Mouse (Mus musculus) CH12.LX (cell line): ENCODE measurements at regions not wholly inside any gene's neighbourhood (a gene's known extent, or its start where the extent isn't known, plus 50 kb on each side); places are given as distances from the start of the nearest gene placed in this dataset.

ENCODE experiments used
- DNase-seq: peaks from one replicate; pipeline ENCODE4 v3.0.0-alpha.2; 2013; ENCODE audit errors: extremely low read depth
- H3K27ac ChIP-seq: 2 replicates; pipeline ENCODE4 v1.5.1; 2012; ENCODE audit warnings: low read depth, mild to moderate bottlenecking, control low read depth, moderate library complexity; ENCODE audit not compliant: insufficient read depth
- H3K27me3 ChIP-seq: replicated peaks from 2 replicates; pipeline ENCODE3; 2012; ENCODE audit warnings: inconsistent platforms
- H3K36me3 ChIP-seq, 2 experiments: replicated peaks in 1 of 2; 2 replicates each; pipeline versions ENCODE3 to v1.6.1; 2012; ENCODE audit warnings: inconsistent platforms in 1 of 2, low read length in 1 of 2, mild to moderate bottlenecking in 1 of 2, mixed read lengths in 1 of 2, moderate library complexity in 1 of 2; ENCODE audit not compliant: control insufficient read depth in 1 of 2, insufficient read depth in 1 of 2
- H3K4me1 ChIP-seq, 2 experiments: 2 replicates each; pipeline ENCODE4 v1.6.1; 2012; ENCODE audit warnings: inconsistent platforms in 1 of 2, moderate library complexity in 1 of 2; ENCODE audit not compliant: insufficient read depth in 2 of 2, control insufficient read depth in 1 of 2
- H3K4me2 ChIP-seq: 2 replicates; pipeline ENCODE4 v1.6.1; 2012; ENCODE audit warnings: low read depth, mild to moderate bottlenecking, control low read depth; ENCODE audit not compliant: poor library complexity, insufficient read depth, severe bottlenecking
- H3K4me3 ChIP-seq, 3 experiments: fragments of 150-350 bp in 1 of 3; sonication (generic) in 1 of 3; replicated peaks in 1 of 3; 2 replicates each; pipeline versions ENCODE3 to v1.5.1; 2011 to 2012; ENCODE audit warnings: low read depth in 2 of 3, low read length in 2 of 3, mild to moderate bottlenecking in 2 of 3, moderate library complexity in 2 of 3, control low read depth in 1 of 3, improper control_type of control experiment in 1 of 3, inconsistent platforms in 1 of 3, mixed read lengths in 1 of 3; ENCODE audit not compliant: poor library complexity in 1 of 3
- H3K79me2 ChIP-seq: replicated peaks from 2 replicates; pipeline ENCODE4 v1.6.1; 2012; ENCODE audit warnings: mild to moderate bottlenecking, moderate library complexity; ENCODE audit not compliant: control insufficient read depth, poor library complexity, insufficient read depth, severe bottlenecking; ENCODE audit errors: extremely low read depth
- H3K9ac ChIP-seq: 2 replicates; pipeline ENCODE4 v1.6.1; 2012; ENCODE audit warnings: low read depth, mild to moderate bottlenecking, control low read depth, moderate library complexity; ENCODE audit not compliant: insufficient read depth
- H3K9me3 ChIP-seq: replicated peaks from 2 replicates; pipeline ENCODE3; 2012; ENCODE audit warnings: low read length, inconsistent platforms, mixed read lengths
- E2F4 ChIP-seq: IDR thresholded peaks from 2 replicates; pipeline ENCODE4 v1.6.1; 2011; ENCODE audit warnings: low read depth, low read length, improper control_type of control experiment; ENCODE audit not compliant: insufficient replicate concordance
- ELF1 ChIP-seq: IDR thresholded peaks from 2 replicates; pipeline ENCODE4 v1.6.1; 2014; ENCODE audit warnings: low read depth, mild to moderate bottlenecking, inconsistent platforms, low read length, improper control_type of control experiment
- EP300 ChIP-seq: IDR thresholded peaks from 2 replicates; pipeline ENCODE4 v1.6.1; 2011; ENCODE audit warnings: low read length, improper control_type of control experiment
- ETS1 ChIP-seq: conservative IDR thresholded peaks from 2 replicates; pipeline ENCODE4 v1.6.1; 2012; ENCODE audit warnings: low read depth, mild to moderate bottlenecking, inconsistent platforms, low read length, improper control_type of control experiment, moderate library complexity
- GABPA ChIP-seq: IDR thresholded peaks from 2 replicates; pipeline ENCODE4 v1.6.1; 2012; ENCODE audit warnings: low read depth, low read length, improper control_type of control experiment, inconsistent platforms; ENCODE audit not compliant: insufficient replicate concordance
- HCFC1 ChIP-seq: IDR thresholded peaks from 2 replicates; pipeline ENCODE4 v1.6.1; 2012; ENCODE audit warnings: low read depth, mild to moderate bottlenecking, inconsistent platforms, low read length, improper control_type of control experiment
- JUN ChIP-seq: IDR thresholded peaks from 2 replicates; pipeline ENCODE4 v1.6.1; 2011; ENCODE audit warnings: low read depth, mild to moderate bottlenecking, low read length, improper control_type of control experiment, moderate library complexity; ENCODE audit not compliant: insufficient read depth
- KAT2A ChIP-seq: IDR thresholded peaks from 2 replicates; pipeline ENCODE4 v1.6.1; 2012; ENCODE audit warnings: low read length, improper control_type of control experiment, inconsistent platforms; ENCODE audit not compliant: insufficient replicate concordance
- MAFK ChIP-seq: IDR thresholded peaks from 2 replicates; pipeline ENCODE4 v1.6.1; 2011; ENCODE audit warnings: low read length, improper control_type of control experiment; ENCODE audit not compliant: insufficient replicate concordance
- MAZ ChIP-seq: IDR thresholded peaks from 2 replicates; pipeline ENCODE4 v1.6.1; 2012; ENCODE audit warnings: low read depth, mild to moderate bottlenecking, inconsistent platforms, low read length, improper control_type of control experiment, moderate library complexity
- MEF2A ChIP-seq: IDR thresholded peaks from 2 replicates; pipeline ENCODE4 v1.6.1; 2014; ENCODE audit warnings: low read depth, mild to moderate bottlenecking, inconsistent platforms, low read length, improper control_type of control experiment, borderline replicate concordance
- MXI1 ChIP-seq: IDR thresholded peaks from 2 replicates; pipeline ENCODE4 v1.6.1; 2011; ENCODE audit warnings: mild to moderate bottlenecking, low read depth, low read length, improper control_type of control experiment
- MYC ChIP-seq: IDR thresholded peaks from 2 replicates; pipeline ENCODE4 v1.6.1; 2011; ENCODE audit warnings: low read depth, mild to moderate bottlenecking, improper control_type of control experiment, low read length
- NRF1 ChIP-seq: IDR thresholded peaks from 2 replicates; pipeline ENCODE4 v1.6.1; 2014; ENCODE audit warnings: low read depth, mild to moderate bottlenecking, inconsistent platforms, low read length, improper control_type of control experiment, moderate library complexity
- POLR2A ChIP-seq: IDR thresholded peaks from 2 replicates; pipeline ENCODE4 v1.6.1; 2011; ENCODE audit warnings: low read depth, mild to moderate bottlenecking, improper control_type of control experiment, low read length
- RAD21 ChIP-seq: IDR thresholded peaks from 2 replicates; pipeline ENCODE4 v1.6.1; 2011; ENCODE audit warnings: low read depth, mild to moderate bottlenecking, low read length, improper control_type of control experiment, moderate library complexity
- SMC3 ChIP-seq: IDR thresholded peaks from 2 replicates; pipeline ENCODE4 v1.6.1; 2011; ENCODE audit warnings: low read depth, low read length, improper control_type of control experiment
- TBP ChIP-seq: conservative IDR thresholded peaks from 2 replicates; pipeline ENCODE4 v1.6.1; 2011; ENCODE audit warnings: low read depth, low read length, improper control_type of control experiment
- TCF12 ChIP-seq: IDR thresholded peaks from 2 replicates; pipeline ENCODE4 v1.6.1; 2014; ENCODE audit warnings: low read depth, mild to moderate bottlenecking, inconsistent platforms, low read length, improper control_type of control experiment
- UBTF ChIP-seq: IDR thresholded peaks from 2 replicates; pipeline ENCODE4 v1.6.1; 2012; ENCODE audit warnings: low read depth, mild to moderate bottlenecking, inconsistent platforms, low read length, improper control_type of control experiment, moderate library complexity
- USF2 ChIP-seq: conservative IDR thresholded peaks from 2 replicates; pipeline ENCODE4 v1.6.1; 2011; ENCODE audit warnings: low read depth, low read length, improper control_type of control experiment
- ZKSCAN1 ChIP-seq: IDR thresholded peaks from 2 replicates; pipeline ENCODE4 v1.6.1; 2012; ENCODE audit warnings: low read depth, inconsistent platforms, low read length, improper control_type of control experiment, borderline replicate concordance
- ZMIZ1 ChIP-seq: IDR thresholded peaks from 2 replicates; pipeline ENCODE4 v1.6.1; 2012; ENCODE audit warnings: low read depth, mild to moderate bottlenecking, inconsistent platforms, low read length, improper control_type of control experiment
- dilution Hi-C: fragments of 300-500 bp; cut with MboI; formaldehyde crosslinking; loops from 2 replicates; pipeline ENCODE4 v1.14.3; 2020; ENCODE audit warnings: low sequenced_read_pairs; ENCODE audit not compliant: extremely low pct_unique_long_range_greater_than_20kb, extremely low pct_ligation_motif_present
- in situ Hi-C: fragments of 300-500 bp; cut with MboI; formaldehyde crosslinking; loops from 3 replicates; pipeline ENCODE4 v1.14.3; 2019; ENCODE audit warnings: low sequenced_read_pairs, low pct_ligation_motif_present, low pct_unique_long_range_greater_than_20kb, mixed read lengths

DNA sequence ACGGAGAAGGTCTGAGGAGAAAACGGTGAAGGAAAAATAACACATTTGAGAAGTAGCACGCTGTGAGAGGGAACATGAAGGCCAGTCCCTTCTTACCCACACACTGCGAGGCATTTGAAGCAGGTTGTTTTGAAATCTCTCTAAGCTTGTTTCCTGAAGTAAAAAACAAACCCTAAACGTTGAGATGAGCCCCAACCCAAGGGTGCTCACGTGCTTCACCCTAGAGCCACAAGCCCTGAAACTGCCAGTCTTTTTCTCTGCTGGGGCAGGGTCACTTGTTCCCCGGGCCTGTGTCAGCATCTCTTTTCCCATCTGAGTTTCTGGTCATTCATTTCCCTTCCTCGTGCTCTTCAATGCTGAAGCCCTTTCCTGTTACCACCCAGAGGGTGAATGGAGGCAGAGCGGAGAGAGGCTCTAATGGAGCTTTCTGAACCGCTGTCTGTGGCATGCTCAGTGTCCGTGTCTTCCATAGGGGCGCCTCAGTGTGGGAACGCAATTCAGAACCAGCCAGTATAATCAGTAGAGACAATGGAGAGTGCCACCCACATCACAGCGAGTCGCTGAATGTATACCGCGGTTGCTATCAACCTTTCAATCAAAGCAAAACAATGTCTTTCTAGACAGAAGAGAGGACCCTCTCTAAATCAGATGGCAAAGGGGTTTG is 375.0 kb upstream of the Gm10131 start:
- dilution Hi-C loops, result no loop called here
- Histone ChIP-seq H3K27ac (no peak overlapping the region), H3K4me1 (0 out of 4 replicates have a peak, but pooled peaks cover 0 to 3% of the 10 kb centered on the region in 2 experiments), H3K27me3 (no peaks in the 10 kb centered on the region), H3K79me2 (no peaks in the 10 kb centered on the region), H3K4me3 (no peak overlapping the region), H3K9ac (no peak overlapping the region), H3K9me3 (no peaks in the 10 kb centered on the region), H3K36me3 (no peaks in the 10 kb centered on the region), H3K4me2 (no peak overlapping the region)
- in situ Hi-C loops, result loop anchor here (10.0 kb wide), 1 partner anchor 312 kb away; no protein-coding TSS in a partner anchor
- no peak for DNase-seq
- no peak for TF ChIP-seq KAT2A
- TF ChIP-seq ZKSCAN1, result no peak
- TF ChIP-seq MAFK, result no peak
- no peak for TF ChIP-seq EP300
- no peak for TF ChIP-seq GABPA
- no peak for TF ChIP-seq MAZ
- TF ChIP-seq USF2, result no peak
- no peak for TF ChIP-seq ELF1

DNA sequence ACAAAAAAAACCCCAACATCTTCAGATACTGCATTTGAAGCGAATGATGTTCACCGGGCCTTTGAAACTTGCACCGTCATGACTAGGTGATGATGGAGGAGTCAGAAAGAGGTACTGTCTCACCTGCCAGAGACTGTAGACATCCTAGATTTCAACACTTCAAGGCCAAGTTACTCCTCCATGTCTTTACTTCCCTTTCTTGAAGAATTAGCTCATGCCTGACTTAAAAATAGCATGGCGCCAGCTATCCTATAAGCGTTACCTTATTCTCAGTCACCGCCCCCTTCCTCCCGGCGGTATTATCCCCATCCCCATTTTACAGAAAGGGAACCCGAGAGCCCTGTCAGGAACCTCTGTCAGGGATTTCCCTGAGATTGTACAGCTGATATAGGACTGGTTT is 374.4 kb upstream of the Gm10131 start:
- no peak overlapping the region for H3K4me2 ChIP-seq
- TF ChIP-seq MYC (no peak), ZMIZ1 (no peak), ETS1 (no peak)
- TF ChIP-seq, all 38 proteins: peak for 0
- H3K9ac ChIP-seq, result no peak overlapping the region

DNA sequence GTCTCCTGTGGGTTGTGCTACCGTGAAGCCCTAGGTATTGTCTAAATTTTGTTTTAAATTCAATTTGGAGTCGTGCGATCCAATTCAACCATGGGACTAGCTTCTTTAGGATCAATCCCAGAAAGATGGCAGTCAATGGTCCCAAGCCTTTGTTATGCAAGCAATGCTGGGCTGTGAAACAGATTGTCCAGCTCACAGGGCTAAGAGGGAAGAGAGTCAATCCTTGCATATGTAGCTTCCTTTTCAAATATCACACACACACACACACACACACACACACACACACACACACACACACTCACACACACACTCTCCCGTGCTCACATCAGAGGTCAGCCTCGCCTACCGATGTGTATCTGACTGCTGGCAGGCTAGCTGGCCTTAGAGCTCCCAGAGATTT is 373.8 kb upstream of the Gm10131 start:
- no peaks in the 10 kb centered on the region for H3K79me2 ChIP-seq
- 0 out of 4 replicates have a peak, but pooled peaks cover 0 to 3% of the 10 kb centered on the region in 2 experiments for H3K4me1 ChIP-seq
- no peaks in the 10 kb centered on the region for H3K27me3 ChIP-seq
- H3K9ac ChIP-seq, result no peak overlapping the region
- in situ Hi-C loops, result loop anchor here (10.0 kb wide), 1 partner anchor 311 kb away; no protein-coding TSS in a partner anchor
- H3K36me3 ChIP-seq, result no peaks in the 10 kb centered on the region
- H3K4me2 ChIP-seq, result no peak overlapping the region
- H3K9me3 ChIP-seq, result no peaks in the 10 kb centered on the region
- DNase-seq, result no peak
- dilution Hi-C loops, result no loop called here
- H3K27ac ChIP-seq, result no peak overlapping the region
- no peak overlapping the region for H3K4me3 ChIP-seq
- TF ChIP-seq E2F4, result no peak
- no peak for TF ChIP-seq MAFK
- no peak for TF ChIP-seq ETS1
- no peak for TF ChIP-seq MXI1
- no peak for TF ChIP-seq ZKSCAN1
- TF ChIP-seq TCF12, result no peak
- TF ChIP-seq POLR2A, result no peak
- TF ChIP-seq UBTF, result no peak
- TF ChIP-seq RAD21, result no peak
- no peak for TF ChIP-seq HCFC1
- no peak for TF ChIP-seq TBP
- no peak for TF ChIP-seq MEF2A
- no peak for TF ChIP-seq ELF1
- TF ChIP-seq GABPA, result no peak
- TF ChIP-seq SMC3, result no peak
- no peak for TF ChIP-seq MYC
- TF ChIP-seq NRF1, result no peak
- no peak for TF ChIP-seq JUN

More for the DNA sequence above, 374.4 kb upstream of the Gm10131 start:
- H3K4me1 ChIP-seq, result 0 out of 4 replicates have a peak, but pooled peaks cover 0 to 3% of the 10 kb centered on the region in 2 experiments
- H3K36me3 ChIP-seq, result no peaks in the 10 kb centered on the region
- H3K27me3 ChIP-seq, result no peaks in the 10 kb centered on the region
- DNase-seq, result no peak
- dilution Hi-C loops (no loop called here), in situ Hi-C loops (loop anchor here (10.0 kb wide), 1 partner anchor 311 kb away; no protein-coding TSS in a partner anchor)
- no peak overlapping the region for H3K4me3 ChIP-seq
- no peaks in the 10 kb centered on the region for H3K9me3 ChIP-seq
- H3K79me2 ChIP-seq, result no peaks in the 10 kb centered on the region
- no peak overlapping the region for H3K27ac ChIP-seq
